ENCODE assay signal across 13 mouse cellular contexts in genomic region chr3:21672492-21672891, GRCm38 (mm10).
A peak's percentile ranks its signal among the peaks of the same experiment; 100 is the strongest.
DNase-seq lines count a peak whose midpoint lies in the region; ATAC-seq and TF ChIP-seq lines count a peak whose summit lies in the region.
"Had no signal": no experiment of that assay in that cellular context is flagged by ENCODE, and none has a peak within 500 bp of the region (broad histone marks: within the 10 kb centered on the region; RNA-seq: fewer than 3 reads in every experiment).

No protein-coding gene starts in this region.

- no peaks in the 10 kb centered on the region for H3K27me3 ChIP-seq in midbrain, postnatal 0 days (ENCODE audit: insufficient read depth, low read length)
- H3K27me3 ChIP-seq: limb, embryonic 13.5 days; neural tube, embryonic 12.5 days had no signal

- no peak overlapping the region for H3K4me3 ChIP-seq in midbrain, postnatal 0 days (ENCODE audit: low read depth, low read length)
- H3K4me3 ChIP-seq: limb, embryonic 13.5 days; neural tube, embryonic 12.5 days had no signal

- no peaks in the 10 kb centered on the region for H3K9me3 ChIP-seq in midbrain, postnatal 0 days (ENCODE audit: low read length)
- H3K9me3 ChIP-seq: limb, embryonic 13.5 days; neural tube, embryonic 12.5 days had no signal

- H3K27ac ChIP-seq in midbrain, postnatal 0 days (ENCODE audit: low read depth, low read length): no peak overlapping the region
- H3K27ac ChIP-seq: limb, embryonic 13.5 days; neural tube, embryonic 12.5 days had no signal

- 30% methylated on average over 2 of the region's 2 CpGs for WGBS in midbrain, postnatal 0 days

- no peaks in the 10 kb centered on the region for H3K4me1 ChIP-seq in midbrain, postnatal 0 days (ENCODE audit: insufficient read depth, low read length)
- H3K4me1 ChIP-seq: neural tube, embryonic 12.5 days had no signal

- H3K4me2 ChIP-seq in midbrain, postnatal 0 days (ENCODE audit: low read depth, low read length, poor library complexity, severe bottlenecking): no peak overlapping the region
- H3K4me2 ChIP-seq: heart, embryonic 11.5 days; limb, embryonic 13.5 days; neural tube, embryonic 12.5 days had no signal

- TF ChIP-seq CTCF in midbrain, postnatal 0 days (IDR thresholded peaks at IDR 0.05): no peak

- peak; percentile 5 to 11 for DNase-seq in layer of hippocampus, adult 8-10 months (ENCODE audit: low spot score in 2 of 2)
- DNase-seq in layer of hippocampus, postnatal 10 days (ENCODE audit: low spot score in 2 of 2): no peak
- DNase-seq in brain, adult 2 months (ENCODE audit: low read depth, low spot score): peak; percentile 36
- DNase-seq in gonadal fat pad, adult 2 months (ENCODE audit: low read depth): peak; percentile 85
- peak; percentile 82 for DNase-seq in midbrain, postnatal 0 days (ENCODE audit: low spot score)
- DNase-seq in embryo, embryonic 10.5 days (ENCODE audit: low spot score): no peak
- DNase-seq in c-Kit-positive CD71-positive TER-119-positive erythroid progenitor cells, embryonic 14.5 days (ENCODE audit: low spot score): no peak
- no peak for DNase-seq in thymus, postnatal 36 days
- DNase-seq: layer of hippocampus, adult 9-11 months; right cerebral cortex, postnatal 25 days had no signal

- no peak overlapping the region for H3K9ac ChIP-seq in midbrain, postnatal 0 days (replicated peaks; ENCODE audit: low read length, poor library complexity, severe bottlenecking)
- H3K9ac ChIP-seq: limb, embryonic 13.5 days; neural tube, embryonic 12.5 days had no signal

- no peaks in the 10 kb centered on the region for H3K36me3 ChIP-seq in midbrain, postnatal 0 days (ENCODE audit: insufficient read depth, low read length)
- H3K36me3 ChIP-seq: limb, embryonic 13.5 days; neural tube, embryonic 12.5 days had no signal

- peak; percentile 56 for ATAC-seq in midbrain, postnatal 0 days (ENCODE audit: low FRiP score)

Comparison
In these comparisons a context has a peak if more than half of its experiments do, and no peak if none do; other contexts are left out.
1. DNase-seq: peak in layer of hippocampus, adult 8-10 months (2 of 2), brain, adult 2 months (single experiment), gonadal fat pad, adult 2 months (single experiment) and midbrain, postnatal 0 days (single experiment); none in layer of hippocampus, postnatal 10 days (0 of 2), embryo, embryonic 10.5 days (single experiment), c-Kit-positive CD71-positive TER-119-positive erythroid progenitor cells, embryonic 14.5 days (single experiment) and thymus, postnatal 36 days (0 of 2).